Mouse (Mus musculus) 3134 (cell line): Measurements from ENCODE around the gene 1700069L16Rik.

Experiments used
- DNase-seq: peaks from one replicate; pipeline ENCODE4 v3.0.0-alpha.2; 2011; ENCODE audit warnings: low spot score; ENCODE audit not compliant: insufficient read length; ENCODE audit errors: extremely low read depth

The 1700069L16Rik gene

DNA sequence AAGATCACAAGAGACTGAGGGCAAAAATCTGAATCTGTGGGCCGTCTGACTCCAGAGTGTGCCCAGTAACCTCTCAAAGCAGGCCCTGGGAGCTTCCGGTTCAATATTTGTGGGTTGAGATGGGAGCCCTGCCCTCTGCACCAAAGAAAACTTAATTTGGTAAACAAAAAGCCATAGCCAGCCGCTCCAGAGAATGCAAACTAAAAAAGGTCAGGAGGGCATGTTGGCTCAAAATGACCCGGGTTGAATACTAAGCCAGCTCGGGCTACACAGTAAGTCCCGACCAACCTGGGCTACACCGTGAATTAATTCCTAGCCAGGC lies 10.4 kb upstream of the 1700069L16Rik start:
- no peak for DNase-seq

DNA sequence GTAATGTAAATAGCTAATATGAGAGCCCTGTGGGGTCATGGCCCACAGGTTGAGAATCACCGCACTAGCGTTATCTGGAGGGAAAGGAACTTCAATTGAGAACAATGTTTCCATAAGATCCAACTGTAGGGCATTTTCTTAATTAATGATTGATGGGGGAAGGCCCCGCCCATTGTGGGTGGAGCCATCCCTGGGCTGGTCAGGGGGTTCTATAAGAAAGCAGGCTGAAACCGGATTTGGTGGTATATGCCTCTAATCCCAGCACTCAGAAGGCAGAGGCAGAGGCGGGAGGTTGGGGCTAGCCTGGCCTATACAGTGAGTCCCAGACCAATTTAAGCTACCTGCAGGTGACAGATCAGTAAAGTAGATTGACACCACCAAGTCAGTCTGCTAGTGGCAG lies 9.8 kb upstream of the 1700069L16Rik start:
- no peak for DNase-seq

DNA sequence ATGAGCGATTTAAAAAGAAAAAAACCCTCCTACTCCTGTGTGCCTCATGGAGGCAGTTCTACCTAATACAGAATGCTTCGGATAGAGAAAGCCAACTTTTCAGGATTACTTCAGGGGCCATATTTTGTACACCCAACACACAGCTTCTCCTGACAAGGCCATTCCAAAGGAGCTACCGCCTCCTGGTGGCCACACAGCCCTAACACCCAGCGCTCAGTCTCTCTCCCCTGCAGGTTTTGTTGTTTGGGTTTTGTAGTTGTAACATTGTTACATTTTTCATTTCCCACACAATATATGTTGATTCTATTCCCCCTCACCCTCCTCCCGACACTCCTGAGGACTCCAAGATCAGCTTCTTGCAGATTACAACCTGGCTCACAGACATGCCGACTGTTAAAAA lies 7.6 kb upstream of the 1700069L16Rik start:
- DNase-seq, result no peak

DNA sequence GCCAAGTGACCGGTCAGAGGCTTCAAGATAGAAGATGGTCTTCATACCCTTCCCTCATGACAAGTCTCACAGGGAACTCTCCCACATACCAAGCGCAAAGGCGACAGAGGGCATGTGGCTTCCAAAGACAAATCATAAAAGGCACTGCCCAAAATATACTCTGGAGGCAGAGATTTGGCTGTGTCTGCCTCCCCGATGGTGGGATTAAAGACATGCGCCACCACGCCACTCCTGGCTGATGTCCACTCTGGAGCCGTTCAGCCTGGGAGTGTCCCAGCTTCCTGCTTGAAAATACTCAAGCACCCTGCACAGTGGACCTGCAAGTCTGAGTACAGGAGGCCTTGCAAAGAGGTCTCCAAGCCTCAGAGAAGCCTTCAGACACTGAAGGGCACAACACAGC lies 6.6 kb upstream of the 1700069L16Rik start:
- DNase-seq, result no peak

DNA sequence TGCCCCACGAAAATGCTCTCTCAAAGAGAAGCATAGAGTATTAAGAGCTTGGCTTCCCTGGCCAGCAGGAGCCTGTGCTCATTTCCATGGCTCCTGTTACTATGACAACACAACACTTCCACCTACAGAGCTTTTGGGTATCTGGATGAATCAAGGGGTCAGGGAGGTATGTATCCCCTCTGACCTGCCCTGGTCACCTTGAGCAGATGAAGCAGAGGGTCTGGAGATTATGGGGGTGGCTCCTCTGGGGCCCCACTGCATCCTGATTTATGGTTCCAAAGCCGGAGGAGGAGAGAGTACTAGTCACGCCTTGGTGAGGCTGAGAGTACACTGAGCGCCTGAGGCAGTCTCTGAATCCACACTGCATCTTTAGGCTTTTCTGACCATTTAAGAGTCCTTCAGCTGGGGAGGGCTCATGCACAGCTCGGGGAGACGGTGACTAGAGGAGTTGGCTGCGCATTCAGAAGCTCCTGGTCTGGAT lies 6.1 kb upstream of the 1700069L16Rik start:
- DNase-seq, result no peak

DNA sequence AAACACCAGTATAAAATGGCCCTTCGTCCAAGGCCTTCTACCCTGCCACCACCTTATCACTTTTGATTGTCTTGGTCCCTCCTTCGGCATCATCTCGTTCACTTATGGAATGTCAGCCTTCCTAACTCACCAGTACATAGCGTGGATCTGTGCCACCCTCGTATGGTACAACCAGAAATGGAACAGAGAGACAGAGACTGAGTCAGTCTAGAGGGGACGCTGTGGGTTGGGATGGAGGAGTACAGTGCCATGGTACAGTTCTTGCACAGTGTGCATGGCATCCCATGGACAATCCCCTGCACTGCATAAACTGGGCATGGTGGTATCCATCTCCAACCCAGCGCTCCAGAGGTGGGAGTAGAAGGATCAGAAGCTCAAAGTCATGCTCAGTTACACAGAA lies 4.1 kb upstream of the 1700069L16Rik start:
- DNase-seq, result no peak

DNA sequence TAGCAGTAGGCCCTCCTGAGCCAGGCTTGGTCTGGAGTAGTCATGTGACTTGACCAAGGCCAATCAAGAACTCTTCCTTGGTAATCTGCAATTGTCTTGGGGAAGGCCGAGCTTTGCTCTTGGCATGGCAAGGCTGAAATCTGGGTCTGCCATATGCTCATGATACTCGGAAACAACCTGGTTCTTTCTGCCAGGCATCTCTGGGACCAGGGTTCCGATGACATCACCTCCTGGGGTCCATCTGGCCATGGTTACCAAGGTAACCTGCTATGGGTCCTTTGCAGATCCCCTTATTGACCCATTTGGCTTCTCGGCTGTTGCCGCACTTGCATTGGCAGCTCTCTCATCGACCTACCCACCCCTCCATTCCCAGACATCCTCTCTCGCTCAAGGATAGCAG lies 3.4 kb upstream of the 1700069L16Rik start:
- DNase-seq, result no peak

DNA sequence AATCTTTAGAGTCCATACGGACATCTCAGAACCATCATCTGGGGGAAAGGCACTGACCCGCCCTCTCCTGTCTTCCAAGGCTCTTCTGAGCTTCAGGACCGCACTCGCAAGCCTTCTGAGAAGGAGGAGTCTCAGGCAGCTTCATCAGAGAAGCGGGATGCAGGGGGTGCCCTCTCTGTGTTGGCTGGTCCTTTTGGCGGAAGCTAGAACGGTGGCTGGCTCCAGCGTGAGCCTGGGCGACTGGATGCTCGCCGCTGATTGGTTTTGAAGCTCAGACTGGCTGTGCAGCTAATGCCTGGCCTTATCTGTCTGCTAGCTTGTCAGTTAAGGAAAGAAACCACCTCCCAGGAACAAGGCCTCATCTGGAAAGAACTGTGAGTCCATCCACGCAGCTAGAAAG lies 2.7 kb upstream of the 1700069L16Rik start:
- no peak for DNase-seq

DNA sequence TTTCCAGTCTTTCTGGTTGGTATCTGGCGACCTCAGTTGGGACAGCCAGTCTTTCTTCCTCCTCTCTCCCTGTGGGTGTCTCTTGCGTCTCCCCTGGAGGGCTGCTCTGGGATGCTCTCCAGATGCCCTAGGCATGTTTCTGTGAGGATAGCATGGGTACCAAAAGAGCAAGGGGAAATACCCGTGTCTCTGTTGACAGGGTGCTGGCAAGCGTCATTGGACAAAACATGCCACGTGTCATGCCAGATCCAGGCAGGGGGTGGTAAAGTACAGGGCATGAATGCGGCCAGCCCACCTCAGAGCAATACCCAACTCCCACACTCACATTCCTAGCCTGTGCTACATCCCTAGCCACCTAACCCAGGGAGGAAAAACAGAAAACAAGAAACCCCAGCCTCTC lies 2.0 kb upstream of the 1700069L16Rik start:
- no peak for DNase-seq

DNA sequence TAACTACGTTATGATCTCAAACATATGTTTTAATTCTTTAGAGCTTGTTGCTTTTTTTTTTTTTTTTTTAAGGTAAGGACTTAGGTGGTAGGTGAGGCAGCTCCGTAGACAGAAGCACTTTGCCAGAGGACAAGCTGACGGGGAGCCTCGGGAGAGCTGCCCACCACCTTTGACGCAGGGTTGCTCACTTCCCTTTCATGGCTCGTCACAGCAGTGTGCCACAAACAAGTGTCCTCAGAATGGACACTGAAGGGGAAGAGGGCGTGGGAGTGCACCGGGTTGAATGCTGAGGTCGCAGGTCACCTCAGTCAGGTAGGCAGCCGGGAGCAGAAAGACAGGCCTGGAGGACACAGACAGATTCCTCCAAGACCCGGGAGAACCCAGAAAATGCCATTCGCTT lies 845 bp upstream of the 1700069L16Rik start:
- no peak for DNase-seq

DNA sequence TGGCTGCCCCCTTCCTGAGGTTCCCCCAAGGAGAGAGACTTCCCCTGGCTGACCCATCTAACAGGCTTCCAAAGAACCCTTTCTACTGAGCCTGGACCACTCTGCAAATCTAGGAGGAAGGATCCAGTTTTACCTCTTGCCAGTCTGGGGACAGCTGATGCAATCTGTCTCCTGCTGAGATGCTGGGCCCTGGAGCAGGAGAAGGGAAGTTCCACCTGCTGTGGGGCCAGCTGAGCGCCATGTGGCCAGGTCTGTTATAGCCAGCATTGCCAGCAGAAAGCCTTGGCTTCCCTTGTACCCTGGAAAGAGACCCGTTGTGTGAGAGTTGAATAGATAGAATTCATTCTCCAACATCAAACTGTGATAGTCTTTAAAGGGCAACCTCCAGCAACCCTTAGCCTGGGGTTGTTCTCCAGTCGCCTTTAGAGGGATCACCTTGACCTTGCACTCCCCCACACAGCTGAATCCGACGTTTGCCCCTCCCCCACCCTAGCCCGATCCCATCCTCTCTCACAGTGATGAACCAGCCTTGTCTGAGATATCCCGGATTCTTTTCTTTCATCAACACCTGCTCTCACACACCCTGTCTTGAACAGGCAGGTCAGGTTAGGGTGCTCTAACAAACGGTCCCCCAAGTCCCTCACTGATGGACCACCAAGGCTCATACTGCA lies 870 bp downstream of the 1700069L16Rik start:
- DNase-seq, result no peak

DNA sequence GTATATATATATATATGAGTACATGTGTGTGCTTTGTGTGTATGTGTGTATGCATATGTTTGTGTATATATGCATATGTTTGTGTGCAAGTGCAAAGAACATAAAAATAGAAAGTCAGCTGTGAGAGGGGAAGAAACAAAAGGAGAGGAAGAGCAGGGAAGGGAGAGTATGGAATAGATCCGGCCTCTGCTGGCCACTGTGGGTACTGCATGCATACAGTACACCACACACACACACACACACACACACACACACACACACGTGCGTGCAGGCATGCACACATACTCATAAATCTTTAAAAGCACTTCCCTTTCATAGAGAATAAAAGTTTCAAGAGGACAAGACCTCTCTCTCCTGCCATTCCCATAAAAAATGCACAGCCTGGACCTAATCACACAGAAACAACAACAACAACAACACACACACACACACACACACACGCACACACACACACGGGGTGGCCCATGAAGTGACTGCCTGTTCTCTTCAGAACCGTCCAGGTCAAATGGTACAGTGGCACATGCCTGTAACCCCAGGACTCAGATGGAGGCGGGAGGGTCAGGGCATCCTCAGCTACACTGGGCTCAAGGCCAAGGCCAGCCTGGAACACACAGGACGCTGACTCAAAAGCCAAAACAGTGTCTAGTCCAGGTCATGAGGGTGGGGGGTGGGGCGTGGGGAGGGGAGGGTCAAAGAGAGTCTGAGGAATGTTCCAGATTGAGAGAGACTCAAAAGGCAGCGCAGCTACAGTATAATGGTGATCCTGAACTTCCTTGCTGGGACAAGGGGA lies 2.2 kb downstream of the 1700069L16Rik start:
- no peak for DNase-seq

DNA sequence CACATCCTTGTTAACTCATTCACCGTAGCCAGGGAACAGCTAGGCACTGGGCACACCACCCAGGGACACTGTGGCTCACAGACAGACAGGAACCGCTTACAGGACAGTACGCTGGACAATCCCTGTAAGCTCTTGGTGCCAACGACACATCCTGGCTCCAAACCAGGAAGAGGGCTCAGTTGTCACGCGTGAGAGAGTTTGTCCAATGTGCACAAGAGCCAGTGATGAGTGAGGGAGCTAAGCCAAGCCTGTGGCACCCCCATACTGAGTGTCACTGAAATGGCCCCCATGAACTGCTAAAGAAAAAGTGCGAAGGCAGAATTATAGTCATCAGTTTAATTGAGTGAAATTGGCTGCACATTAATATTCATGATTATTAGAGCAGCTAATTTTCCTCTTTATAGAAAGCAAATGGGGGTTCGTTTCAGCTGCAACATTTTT lies 5.3 kb downstream of the 1700069L16Rik start:
- DNase-seq, result no peak

DNA sequence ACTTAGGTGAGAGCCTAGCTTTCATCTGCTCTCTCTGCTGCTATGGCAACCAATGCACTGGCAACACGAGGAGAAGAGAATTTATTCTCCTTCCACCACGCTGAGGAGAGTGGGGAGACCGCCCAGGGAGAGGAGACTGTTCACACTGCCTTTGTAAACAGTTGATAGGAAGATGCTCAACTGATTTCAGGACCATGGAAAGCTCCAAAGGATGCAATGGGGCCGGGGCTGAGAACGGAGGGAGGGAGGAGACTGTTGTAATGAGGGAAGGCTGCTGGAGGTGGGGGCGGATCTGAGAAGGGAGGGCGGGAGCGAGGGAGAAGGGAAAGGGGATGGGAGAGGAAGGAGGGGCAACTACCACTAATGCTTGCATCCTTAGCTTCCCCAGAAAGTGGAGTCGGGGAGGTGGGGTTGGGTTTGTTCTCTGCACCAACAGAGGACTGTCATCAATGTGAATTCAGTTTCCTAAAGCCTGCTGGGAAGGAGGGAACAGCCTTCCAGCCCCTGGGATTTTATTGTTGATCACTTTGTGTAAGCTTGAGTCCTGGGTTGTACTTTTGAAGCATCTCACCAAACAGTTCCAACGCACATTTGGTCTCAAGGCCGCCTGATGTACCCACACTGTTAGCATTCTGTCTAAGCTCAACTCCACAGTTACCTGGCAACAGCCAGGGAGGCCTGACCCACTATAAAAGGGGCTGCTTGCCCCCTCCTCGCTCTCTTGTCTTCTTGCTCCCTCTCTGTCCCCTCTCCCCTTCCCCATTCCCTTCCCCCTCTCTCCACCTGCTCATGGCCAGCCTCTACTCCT lies 7.8 kb downstream of the 1700069L16Rik start:
- DNase-seq, result no peak

DNA sequence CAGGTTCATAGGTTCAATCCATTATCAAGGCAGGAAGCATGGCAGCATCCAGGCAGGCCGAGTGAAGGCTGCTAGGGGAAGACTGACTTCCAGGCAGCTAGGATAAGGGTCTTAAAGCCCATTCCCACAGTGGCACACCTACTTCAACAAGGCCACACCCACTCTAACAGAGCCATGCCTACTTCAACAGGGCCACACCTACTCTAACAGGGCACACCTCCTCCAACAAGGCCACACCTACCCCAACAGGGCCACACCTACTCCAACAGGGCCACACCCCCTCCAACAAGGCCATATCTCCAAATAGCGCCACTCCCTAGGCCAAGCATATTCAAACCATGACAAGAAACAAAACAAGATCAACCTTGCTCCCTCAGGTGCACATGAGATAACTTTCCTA lies 11.7 kb downstream of the 1700069L16Rik start:
- no peak for DNase-seq

DNA sequence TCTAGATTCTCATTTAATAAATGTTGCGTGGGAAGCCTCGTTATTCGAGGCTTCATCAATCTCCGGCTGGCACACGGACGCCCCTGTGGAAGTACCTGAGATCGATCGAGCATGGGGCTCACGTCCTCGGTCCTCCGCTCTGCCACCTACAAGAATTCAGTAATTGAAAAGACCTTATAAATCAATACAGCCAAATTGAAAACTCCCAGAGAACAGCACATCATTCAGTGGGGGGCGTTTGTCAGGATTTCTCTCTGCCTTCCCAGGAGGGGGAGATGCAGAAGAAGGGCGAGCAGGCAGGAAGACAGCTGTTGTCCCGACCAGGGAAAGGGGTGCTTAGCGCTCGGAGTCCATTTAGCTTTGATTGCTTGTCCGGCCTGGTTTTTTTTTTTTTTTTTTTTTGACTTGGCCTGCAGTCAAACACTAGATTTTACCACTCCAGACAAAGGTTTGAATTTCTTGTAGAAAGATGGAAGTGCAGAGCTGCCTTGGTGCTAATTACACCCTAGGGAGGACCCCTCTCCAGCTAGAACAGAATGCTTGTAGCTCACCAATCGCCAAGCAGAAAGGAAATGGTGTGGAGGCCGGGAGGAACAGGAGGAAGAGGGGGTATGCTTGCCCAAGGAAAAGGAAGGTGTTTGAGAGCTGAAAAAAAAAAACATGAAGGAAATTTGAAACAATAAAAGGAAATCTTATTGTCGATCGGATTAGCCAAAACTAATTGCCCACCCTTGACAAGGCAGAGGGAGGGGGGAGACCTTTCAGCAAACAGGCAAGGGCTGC lies 20.6 kb downstream of the 1700069L16Rik start:
- DNase-seq, result no peak

DNA sequence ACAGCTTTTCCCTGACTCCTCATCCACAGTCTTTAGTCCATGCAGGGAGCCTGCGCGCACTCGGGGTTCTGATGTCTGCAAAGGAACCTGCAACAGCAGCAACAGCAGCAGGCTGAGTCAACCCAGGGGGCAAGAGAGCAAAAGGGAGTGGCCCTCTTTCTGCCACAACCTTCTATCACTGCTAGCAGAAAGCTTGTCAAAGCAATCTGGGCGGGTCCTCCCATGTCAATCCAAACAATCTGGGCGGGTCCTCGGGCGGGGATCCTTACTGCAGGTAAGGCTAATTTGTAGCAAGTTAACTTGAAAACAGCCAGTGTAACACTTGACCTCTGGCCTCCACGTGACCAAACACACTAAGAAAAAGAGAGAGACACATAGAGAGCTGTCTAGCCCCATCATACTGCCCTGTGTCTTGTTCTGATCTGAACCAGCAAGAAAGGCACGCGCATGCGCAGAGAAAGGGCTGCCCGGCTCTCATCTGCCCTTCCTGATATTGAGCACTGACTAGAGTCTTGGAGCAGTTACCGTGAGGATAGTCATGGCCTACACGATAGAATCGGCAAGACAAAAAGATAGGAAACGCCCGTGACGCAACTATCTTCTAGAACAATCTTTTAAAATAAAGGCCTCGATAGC lies 24.1 kb downstream of the 1700069L16Rik start:
- DNase-seq, result no peak

DNA sequence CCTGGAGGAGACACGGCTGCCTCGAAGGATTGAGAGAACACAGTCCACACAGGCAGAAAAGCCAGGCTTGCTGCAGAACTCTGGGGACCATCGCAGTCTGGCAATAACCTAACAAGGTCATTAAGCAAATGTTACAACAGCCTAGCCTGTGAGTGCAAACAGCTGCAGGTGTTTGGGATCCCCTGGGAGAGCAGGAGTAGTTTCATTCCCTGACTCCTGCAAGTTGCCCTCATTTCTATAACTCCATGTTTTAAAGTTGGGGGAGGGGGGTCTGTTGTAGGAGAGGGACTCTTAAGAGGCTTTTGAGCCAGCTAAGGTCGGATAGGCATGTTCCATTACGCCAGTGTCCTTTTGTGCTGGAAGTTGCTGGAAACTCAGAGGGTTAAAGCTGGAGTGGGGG lies 30.2 kb downstream of the 1700069L16Rik start:
- DNase-seq, result no peak

DNA sequence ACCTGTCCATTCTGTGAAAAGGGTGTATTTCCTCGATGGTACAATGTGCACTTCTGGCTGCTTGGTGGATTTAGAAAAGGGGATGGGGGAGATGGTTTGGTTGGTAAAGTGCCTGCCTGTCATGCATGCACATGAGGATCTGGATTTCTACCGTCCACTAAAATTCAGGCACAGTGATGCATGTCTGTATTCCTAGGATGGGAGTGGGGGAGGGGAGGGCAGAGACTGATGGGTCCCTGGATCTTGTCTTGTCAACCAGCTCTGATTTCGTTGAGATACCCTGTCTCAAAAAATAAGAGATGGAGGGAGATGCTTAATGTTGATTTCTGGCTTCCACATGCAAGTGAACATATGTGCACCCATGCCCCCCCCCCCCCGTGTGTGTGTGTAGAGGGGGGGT lies 30.6 kb downstream of the 1700069L16Rik start:
- DNase-seq, result no peak

DNA sequence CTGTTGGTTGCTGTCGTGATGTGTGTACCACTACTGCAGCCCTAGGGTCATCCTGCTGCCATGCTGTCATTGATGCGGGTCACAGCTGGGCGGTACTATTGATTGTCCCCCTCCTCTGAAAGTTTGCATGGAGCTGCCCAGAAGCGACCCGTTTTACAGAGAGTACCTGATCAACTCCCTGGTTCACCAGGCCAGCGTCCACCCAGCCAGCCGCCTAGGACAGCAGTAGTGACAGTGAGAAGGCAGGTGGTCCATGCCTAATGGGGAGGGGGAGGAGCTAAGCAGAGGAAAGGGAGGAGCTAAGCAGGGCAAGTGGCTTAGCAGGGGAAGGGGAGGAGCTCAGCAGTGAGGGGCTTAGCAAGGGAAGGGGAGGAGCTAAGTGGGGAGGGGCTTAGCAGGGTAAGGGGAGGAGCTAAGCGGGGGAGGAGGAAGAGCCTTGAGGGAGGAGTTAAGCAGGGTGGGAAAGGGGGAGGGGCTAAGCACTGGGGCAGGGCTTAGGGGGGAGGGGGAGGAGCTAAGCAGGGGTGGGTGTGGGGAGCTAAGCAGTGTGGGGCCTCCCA lies 31.3 kb downstream of the 1700069L16Rik start:
- DNase-seq, result no peak
